Mouse (Mus musculus): ENCODE data around the gene Slc41a3. TPM values are rescaled to one million over a fixed set of nuclear protein-coding genes. Genes with fewer than 3 reads are reported as not detected.

Gene Slc41a3
- polyA plus RNA-seq, 1 experiment: 79.5 TPM

- H3K27me3 ChIP-seq (ENCODE audit: control insufficient read depth, insufficient read depth, low read length): no peaks in the 10 kb centered on the region
- H3K4me1 ChIP-seq (ENCODE audit: control insufficient read depth, insufficient read depth, low read length): no peaks in the 10 kb centered on the region
- TF ChIP-seq POLR2A (IDR thresholded peaks at IDR 0.05; ENCODE audit: control insufficient read depth, low read depth, low read length) (no peak), CTCF (IDR thresholded peaks at IDR 0.05; ENCODE audit: control insufficient read depth, insufficient read depth, insufficient replicate concordance, low read depth, low read length) (no peak)
- H3K27ac ChIP-seq (ENCODE audit: control insufficient read depth, insufficient read depth, low read depth, low read length): no peak overlapping the region
- no peaks in the 10 kb centered on the region; the same call in 1 of the 2 replicates for H3K36me3 ChIP-seq (ENCODE audit: control insufficient read depth, insufficient read depth, low read length)
- no peak overlapping the region for H3K4me3 ChIP-seq (ENCODE audit: control insufficient read depth, low read depth, low read length)
Measured at GRCm38 (mm10) chr6:90680401-90680800, 75.9 kb downstream of the Slc41a3 start.

DNA sequence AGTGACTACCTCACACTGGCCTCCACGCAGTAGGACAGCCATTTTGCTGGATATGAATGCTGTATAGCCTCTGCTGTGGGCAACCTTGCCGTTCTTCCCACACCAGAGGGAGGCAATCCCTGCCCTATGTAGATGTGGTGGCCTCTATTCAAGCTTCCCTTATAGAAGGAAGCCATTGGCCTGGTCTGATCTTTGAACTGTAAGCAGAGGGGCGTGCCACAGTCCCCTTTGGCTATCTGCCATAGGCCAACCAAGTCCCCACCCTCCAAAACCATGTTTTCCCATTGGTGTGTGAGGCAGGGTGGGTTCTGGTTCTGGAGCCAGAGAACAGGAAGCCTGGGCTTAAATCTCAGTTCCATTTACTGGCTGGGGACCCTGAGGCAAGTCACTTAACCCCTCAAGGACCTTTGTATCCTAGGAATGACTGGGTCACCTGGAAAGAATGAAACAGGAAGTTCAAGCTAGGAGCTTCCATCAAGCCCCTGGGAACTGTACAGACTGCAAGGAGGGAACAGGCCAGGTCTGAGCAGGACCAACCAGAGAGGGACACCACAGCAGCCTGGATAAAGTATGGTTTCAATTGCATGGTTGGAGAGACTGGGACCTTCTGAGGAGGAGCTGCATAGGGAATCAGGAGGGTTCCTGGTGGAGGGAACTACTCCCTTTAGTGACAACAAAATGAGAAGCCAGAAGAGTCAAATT is 79.5 kb downstream of the Slc41a3 start:
- no peak overlapping the region for H3K4me3 ChIP-seq (ENCODE audit: control insufficient read depth, low read depth, low read length)
- H3K4me1 ChIP-seq (ENCODE audit: control insufficient read depth, insufficient read depth, low read length): no peaks in the 10 kb centered on the region
- TF ChIP-seq CTCF (IDR thresholded peaks at IDR 0.05; ENCODE audit: control insufficient read depth, insufficient read depth, insufficient replicate concordance, low read depth, low read length): no peak
- H3K36me3 ChIP-seq (ENCODE audit: control insufficient read depth, insufficient read depth, low read length): no peaks in the 10 kb centered on the region; the same call in 1 of the 2 replicates
- no peak overlapping the region for H3K27ac ChIP-seq (ENCODE audit: control insufficient read depth, insufficient read depth, low read depth, low read length)
- H3K27me3 ChIP-seq (ENCODE audit: control insufficient read depth, insufficient read depth, low read length): no peaks in the 10 kb centered on the region

DNA sequence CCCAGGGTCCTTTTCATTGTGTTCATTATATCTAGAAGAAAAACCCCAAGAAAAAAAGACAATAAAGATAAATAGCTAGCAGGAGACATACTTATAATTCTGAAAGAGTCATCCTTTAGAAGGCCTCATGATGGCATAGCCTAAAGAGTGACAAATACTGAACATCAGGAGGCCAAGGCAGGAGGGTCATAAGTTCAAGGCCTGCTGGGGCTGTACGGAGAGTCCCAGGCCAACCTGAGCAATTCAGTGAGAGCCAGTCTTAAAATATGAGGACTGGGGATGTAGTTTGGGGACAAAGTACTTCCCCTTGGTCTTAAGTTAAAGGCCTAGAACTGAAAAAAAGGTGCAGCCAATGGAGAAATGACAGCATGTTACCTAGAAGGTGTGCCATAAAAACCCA is 82.3 kb downstream of the Slc41a3 start:
- H3K36me3 ChIP-seq (ENCODE audit: control insufficient read depth, insufficient read depth, low read length): no peaks in the 10 kb centered on the region
- no peaks in the 10 kb centered on the region for H3K27me3 ChIP-seq (ENCODE audit: control insufficient read depth, insufficient read depth, low read length)
- TF ChIP-seq CTCF (IDR thresholded peaks at IDR 0.05; ENCODE audit: control insufficient read depth, insufficient read depth, insufficient replicate concordance, low read depth, low read length) (no peak), POLR2A (IDR thresholded peaks at IDR 0.05; ENCODE audit: control insufficient read depth, low read depth, low read length) (no peak)
- no peak overlapping the region for H3K4me3 ChIP-seq (ENCODE audit: control insufficient read depth, low read depth, low read length)
- H3K4me1 ChIP-seq (ENCODE audit: control insufficient read depth, insufficient read depth, low read length): no peaks in the 10 kb centered on the region
- H3K27ac ChIP-seq (ENCODE audit: control insufficient read depth, insufficient read depth, low read depth, low read length): no peak overlapping the region

DNA sequence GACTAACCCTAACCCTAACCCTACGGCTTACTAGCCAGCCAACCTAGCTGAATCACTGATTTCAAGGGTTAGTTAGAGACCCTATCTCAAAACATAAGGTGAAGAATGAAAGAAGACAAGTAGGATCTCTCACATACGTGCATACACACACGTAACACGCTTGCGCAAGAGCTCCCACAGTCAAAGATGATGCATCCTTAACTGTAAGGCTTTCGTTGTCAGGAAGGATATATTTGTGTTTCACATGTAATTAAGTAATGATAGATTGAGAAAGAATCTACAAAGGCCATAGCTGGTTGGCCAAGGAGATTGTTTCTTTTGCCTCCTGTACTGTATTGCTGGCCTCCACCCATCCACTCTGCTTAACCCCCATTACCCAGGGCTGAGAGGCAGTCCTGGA is 83.5 kb downstream of the Slc41a3 start:
- H3K27me3 ChIP-seq (ENCODE audit: control insufficient read depth, insufficient read depth, low read length): no peaks in the 10 kb centered on the region
- no peaks in the 10 kb centered on the region for H3K36me3 ChIP-seq (ENCODE audit: control insufficient read depth, insufficient read depth, low read length)
- no peak for TF ChIP-seq POLR2A (IDR thresholded peaks at IDR 0.05; ENCODE audit: control insufficient read depth, low read depth, low read length)
- TF ChIP-seq CTCF (IDR thresholded peaks at IDR 0.05; ENCODE audit: control insufficient read depth, insufficient read depth, insufficient replicate concordance, low read depth, low read length): no peak
- no peak overlapping the region for H3K27ac ChIP-seq (ENCODE audit: control insufficient read depth, insufficient read depth, low read depth, low read length)
- no peak overlapping the region for H3K4me3 ChIP-seq (ENCODE audit: control insufficient read depth, low read depth, low read length)
- H3K4me1 ChIP-seq (ENCODE audit: control insufficient read depth, insufficient read depth, low read length): no peaks in the 10 kb centered on the region

DNA sequence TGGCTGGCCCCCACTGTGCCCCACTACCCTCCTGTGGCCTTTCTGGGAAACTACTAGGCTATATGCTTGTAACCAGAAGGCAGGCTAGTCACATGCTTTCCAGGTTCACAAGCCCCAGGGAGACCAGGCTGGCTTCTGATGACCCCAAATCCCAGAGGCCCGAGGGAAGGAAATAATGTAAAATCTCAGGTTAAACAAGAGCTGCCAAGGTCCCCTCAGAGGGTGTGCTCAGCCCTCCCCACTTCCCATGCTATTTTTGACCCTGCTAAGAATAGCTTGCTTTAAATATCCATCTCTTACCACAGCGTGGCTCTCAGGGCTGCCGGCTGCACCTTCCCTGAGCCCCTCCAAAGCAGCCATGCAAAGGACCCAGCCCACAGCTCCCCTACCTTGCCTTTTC is 84.2 kb downstream of the Slc41a3 start:
- Histone ChIP-seq H3K27ac (ENCODE audit: control insufficient read depth, insufficient read depth, low read depth, low read length) (no peak overlapping the region), H3K27me3 (ENCODE audit: control insufficient read depth, insufficient read depth, low read length) (no peaks in the 10 kb centered on the region), H3K4me1 (ENCODE audit: control insufficient read depth, insufficient read depth, low read length) (no peaks in the 10 kb centered on the region), H3K36me3 (ENCODE audit: control insufficient read depth, insufficient read depth, low read length) (no peaks in the 10 kb centered on the region), H3K4me3 (ENCODE audit: control insufficient read depth, low read depth, low read length) (no peak overlapping the region)
- TF ChIP-seq CTCF (IDR thresholded peaks at IDR 0.05; ENCODE audit: control insufficient read depth, insufficient read depth, insufficient replicate concordance, low read depth, low read length) (no peak), POLR2A (IDR thresholded peaks at IDR 0.05; ENCODE audit: control insufficient read depth, low read depth, low read length) (no peak)

DNA sequence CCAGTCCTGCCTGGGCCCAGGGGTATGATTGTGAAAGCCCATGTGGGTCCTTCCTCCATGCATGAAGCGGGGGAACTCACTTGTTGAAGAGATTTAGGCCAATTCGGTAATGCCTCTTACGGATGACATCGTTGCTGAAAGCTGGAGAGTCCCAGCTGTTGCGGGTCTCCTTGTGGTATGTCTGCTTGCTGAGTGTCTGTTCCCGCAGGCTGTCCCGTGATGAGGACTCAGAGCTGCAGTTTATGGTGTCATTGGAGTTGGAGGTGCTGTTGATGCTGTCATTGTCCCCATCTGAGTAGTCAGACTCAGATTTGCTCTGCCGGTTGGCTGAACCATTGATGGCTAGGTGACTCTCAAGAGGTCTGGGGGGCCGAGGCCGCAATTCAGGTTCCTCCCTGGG is 85.0 kb downstream of the Slc41a3 start:
- no peaks in the 10 kb centered on the region for H3K4me1 ChIP-seq (ENCODE audit: control insufficient read depth, insufficient read depth, low read length)
- no peaks in the 10 kb centered on the region for H3K27me3 ChIP-seq (ENCODE audit: control insufficient read depth, insufficient read depth, low read length)
- H3K36me3 ChIP-seq (ENCODE audit: control insufficient read depth, insufficient read depth, low read length): no peaks in the 10 kb centered on the region
- no peak overlapping the region for H3K4me3 ChIP-seq (ENCODE audit: control insufficient read depth, low read depth, low read length)
- TF ChIP-seq POLR2A (IDR thresholded peaks at IDR 0.05; ENCODE audit: control insufficient read depth, low read depth, low read length) (no peak), CTCF (IDR thresholded peaks at IDR 0.05; ENCODE audit: control insufficient read depth, insufficient read depth, insufficient replicate concordance, low read depth, low read length) (no peak)
- no peak overlapping the region for H3K27ac ChIP-seq (ENCODE audit: control insufficient read depth, insufficient read depth, low read depth, low read length)

GRCm38 (mm10) chr6:90691935-90692334 is 87.4 kb downstream of the Slc41a3 start:
- TF ChIP-seq POLR2A (IDR thresholded peaks at IDR 0.05; ENCODE audit: control insufficient read depth, low read depth, low read length) (no peak), CTCF (IDR thresholded peaks at IDR 0.05; ENCODE audit: control insufficient read depth, insufficient read depth, insufficient replicate concordance, low read depth, low read length) (no peak)
- H3K27me3 ChIP-seq (ENCODE audit: control insufficient read depth, insufficient read depth, low read length): no peaks in the 10 kb centered on the region
- no peak overlapping the region for H3K27ac ChIP-seq (ENCODE audit: control insufficient read depth, insufficient read depth, low read depth, low read length)
- H3K4me1 ChIP-seq (ENCODE audit: control insufficient read depth, insufficient read depth, low read length): peaks cover 1% of the 10 kb centered on the region
- H3K4me3 ChIP-seq (ENCODE audit: control insufficient read depth, low read depth, low read length): no peak overlapping the region
- H3K36me3 ChIP-seq (ENCODE audit: control insufficient read depth, insufficient read depth, low read length): no peaks in the 10 kb centered on the region

Measured in testis, adult 2 months (tissue).